Mouse (Mus musculus): Measurements from ENCODE around the gene Sirt6. TPM values are rescaled to one million over a fixed set of nuclear protein-coding genes. Genes with fewer than 3 reads are reported as not detected.

The Sirt6 gene
- 4.4 TPM for polyA plus RNA-seq (2015; fragmentation: Illumina TruSeq; extraction: RNeasy Lipid Tissue Mini Kit (QIAGEN cat#74804); ENCODE audit: insufficient read depth, low replicate concordance)

DNA sequence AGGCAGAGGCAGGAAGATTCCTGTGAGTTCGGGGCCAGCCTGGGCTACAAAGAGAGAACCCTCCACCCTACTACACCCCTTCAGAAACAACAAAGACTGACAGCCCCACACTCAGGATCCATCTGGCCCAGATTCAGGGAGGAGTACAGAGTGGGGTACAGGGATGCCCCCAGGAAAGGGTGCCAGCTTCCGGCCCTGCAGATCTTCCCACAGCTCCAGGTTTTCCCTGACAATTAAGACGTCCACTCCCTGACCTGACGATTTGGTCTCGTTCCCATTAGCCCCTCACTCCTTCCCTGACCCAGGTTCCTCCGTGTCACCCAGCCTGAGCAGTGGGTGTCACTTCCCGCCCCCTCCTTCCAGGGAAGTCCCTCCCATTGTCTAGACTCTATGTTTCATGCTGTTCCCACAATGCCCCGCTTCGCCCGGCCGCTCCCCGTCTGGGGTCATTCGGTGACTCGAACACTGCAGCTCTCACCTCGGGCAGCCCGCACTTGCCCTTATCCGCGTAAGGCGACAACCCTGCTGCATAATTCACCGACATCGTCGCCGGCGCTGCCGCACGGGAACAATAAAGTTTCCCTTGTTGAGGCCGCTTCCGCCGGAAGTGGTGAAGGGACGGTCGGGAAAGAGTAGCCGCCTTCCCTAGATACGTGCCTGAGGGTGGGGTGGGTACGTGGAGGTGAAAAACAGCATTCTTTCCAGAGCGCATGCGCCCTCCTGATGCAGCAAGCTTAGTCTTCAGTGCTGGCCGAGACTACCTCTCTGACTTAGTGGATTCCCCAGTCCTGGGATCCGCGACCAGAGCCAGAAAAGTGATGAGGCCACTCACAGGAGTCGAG is at the start of gene Sirt6:
TSS of gene Sirt6 (minus strand) at position 804 of the 842 bp plus-strand sequence.

DNA sequence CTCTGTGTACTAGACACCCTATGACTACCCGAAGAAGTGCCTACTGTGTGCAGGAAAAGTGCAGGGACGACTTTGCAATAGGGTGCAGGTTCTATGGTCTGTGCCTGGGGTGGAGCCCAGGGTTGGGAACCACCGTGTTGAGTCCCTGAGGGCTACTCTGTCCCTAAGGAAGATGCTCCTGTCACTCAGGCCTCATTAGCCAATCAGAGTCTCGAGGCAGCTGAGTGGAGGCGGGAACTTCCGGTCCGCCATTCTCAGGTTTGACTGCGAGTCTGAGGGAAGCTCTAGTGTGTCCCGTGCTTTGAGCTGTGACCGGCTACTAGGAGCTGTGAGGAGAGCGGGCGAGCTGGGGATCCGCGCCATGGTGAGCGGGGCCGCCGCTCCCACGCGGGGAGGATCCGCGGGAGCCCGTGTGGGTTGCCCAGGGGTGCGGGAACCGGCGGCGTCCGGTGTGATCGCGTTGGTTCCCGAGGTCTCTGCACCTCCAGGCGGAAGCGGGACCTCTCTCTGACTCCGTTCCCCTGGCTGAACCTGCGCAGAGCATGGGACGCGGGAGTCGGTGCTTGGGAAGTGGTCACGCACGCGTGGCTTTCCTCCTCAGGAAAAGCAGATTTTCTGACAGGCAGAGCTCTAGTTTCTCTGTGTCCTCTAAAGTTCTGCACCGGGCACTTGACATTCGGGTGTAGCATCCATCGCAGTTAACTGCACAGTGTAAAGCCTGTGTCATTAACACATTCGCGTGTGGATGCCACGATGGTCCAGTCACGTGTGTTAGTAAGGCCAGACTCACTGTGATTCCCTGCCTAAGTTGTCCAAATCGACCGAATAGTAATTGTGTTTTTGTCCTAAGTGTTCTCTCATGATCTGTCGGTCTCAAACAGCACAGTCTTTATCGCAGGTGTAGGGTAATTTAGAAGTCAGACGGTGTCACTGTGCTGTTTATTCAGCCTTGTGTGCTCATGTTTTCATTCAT is 21.5 kb upstream of the Sirt6 start, which contains the start of gene Gm10778:
TSS of gene Gm10778 (plus strand) at position 257 of the 973 bp plus-strand sequence.

DNA sequence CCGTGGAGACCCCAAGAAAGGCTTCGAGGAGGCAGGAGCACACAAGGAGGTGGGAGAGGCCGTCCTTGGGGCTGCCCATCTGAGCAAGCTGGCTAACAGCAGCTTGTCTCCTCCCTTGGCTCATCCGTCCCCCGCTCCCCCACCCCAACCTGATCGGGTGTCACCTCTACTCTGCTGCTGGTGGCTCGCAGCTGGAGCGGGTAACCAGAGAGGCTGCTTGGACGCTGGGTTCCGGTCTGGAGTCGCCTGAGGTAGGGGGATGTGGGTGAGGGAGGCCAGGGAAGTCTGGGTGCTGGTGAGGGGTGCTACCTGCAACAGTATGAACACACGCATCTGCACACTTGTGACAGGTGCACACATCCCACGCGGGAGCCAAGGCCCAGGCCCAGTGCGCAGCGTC is 793 bp upstream of the Sirt6 start, which contains the start of gene Ankrd24:
TSS of gene Ankrd24 (plus strand) at position 151 of the 400 bp plus-strand sequence.

DNA sequence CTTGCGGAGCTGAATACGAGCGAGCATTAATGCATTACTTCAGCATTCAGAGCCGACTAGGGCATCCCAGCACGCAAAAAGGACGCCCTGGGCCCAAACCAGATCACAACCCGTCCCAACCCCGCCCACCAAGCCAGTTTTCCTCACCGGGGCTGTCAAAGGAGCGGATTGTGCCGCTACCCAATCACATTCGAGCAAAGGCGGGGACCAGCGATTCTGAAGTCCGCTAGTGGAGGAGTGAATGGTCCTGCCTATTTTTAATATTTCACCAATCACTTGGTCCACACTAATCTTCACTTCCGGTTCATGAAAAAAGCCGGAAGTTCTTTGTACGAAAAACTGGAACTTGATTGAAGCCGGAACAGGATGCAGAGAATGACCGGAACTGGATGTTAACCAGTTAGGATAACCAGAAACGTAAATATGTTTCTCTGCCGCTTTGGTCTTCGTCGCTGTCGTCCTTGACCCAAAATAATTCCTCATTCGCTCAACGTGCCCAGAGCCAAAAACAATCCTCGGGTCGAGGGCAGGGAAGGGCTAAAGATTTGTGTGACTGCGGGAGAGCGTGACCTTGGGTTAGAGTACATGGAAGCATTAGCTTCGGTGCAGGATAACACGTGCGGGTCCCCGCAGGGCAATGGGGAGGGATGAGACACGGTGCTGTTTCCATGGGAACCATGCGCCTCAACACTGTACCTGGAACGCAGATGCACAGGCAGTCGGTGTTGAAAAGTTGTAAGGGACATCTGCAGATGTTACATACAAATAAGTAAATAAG is 21.4 kb downstream of the Sirt6 start, which contains the start of gene BC025920:
TSS of gene BC025920 (plus strand) at position 297 of the 778 bp plus-strand sequence.

DNA sequence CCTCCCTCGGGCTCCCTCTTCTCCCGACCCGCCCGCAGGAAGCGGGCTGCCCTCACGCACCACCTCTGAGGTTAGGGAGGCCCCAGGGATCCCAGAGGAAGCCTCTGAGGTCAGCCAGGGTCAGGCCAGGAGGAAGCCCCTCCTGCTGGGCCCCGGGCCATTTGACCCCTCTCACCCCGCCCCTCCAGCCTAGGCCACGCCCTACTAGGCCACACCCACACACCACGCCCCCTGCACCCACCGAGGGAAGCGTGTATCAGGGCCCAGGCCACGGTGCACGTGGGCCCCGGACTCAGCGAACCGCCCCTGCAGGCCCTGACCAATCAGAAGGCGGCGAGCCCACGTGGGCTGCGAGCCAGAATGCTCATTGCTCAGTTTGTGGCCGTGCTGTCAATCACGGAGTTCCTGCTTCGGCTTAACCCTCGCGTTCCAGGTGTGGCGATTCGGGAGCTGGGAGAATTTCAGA is 26.8 kb downstream of the Sirt6 start, which contains the start of gene Tle6:
TSS of gene Tle6 (minus strand) at position 336 of the 466 bp plus-strand sequence.

DNA sequence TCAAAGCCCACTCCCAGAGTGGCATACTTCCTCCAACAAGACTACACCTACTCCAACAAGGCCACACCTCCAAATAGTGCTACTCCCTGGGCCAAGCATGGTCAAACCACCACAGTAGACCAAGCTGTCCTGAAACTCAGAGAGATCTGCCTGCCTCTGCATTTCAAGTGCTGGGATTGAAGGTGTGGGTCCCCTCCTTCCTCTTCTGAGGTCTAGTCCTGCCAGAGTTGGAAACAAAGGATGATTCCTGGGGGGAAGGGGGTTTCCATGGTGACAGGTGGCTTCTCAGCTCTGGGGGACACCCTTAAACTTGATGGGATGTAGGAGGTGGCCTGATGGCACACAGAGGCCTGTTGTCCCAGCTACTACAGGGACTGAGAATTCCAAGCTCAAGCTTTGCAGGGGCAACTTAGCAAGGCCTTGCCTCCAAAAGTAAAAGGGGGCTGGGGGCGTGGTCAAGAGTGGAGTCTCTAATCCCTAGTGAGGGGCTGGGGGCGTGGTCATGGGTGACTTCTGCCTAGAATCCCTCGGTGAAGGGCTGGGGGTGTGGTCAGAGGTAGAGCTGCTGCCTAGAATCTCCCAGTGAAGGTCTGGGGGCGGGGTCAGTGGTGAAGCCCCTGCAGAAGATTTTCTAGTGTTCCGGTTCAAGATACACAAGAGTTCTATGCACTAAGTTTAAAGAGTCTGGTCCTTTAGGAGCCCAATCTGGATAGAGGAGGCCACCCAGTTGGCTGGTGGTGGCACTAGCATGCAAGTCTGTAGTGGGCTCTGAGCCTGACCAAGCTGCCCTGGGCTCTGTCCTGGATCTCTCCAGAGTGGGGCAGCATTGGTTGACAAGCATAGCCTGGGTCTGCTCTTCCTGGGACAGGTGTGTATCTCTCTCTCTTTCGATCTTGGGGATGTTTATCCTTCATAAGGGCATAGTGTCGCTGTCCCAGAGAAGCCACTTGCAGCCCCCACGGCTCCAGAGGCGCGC is 53.2 kb downstream of the Sirt6 start, which contains the start of gene Tle2:
TSS of gene Tle2 (plus strand) at position 481 of the 976 bp plus-strand sequence.

Other genes starting within 250 kb of the Sirt6 start
- 7.7 TPM for gene Fzr1, start 249.3 kb downstream of the Sirt6 start, polyA plus RNA-seq (2015; fragmentation: Illumina TruSeq; extraction: RNeasy Lipid Tissue Mini Kit (QIAGEN cat#74804); ENCODE audit: insufficient read depth, low replicate concordance)
- 1.9 TPM for gene Dohh, start 243.4 kb downstream of the Sirt6 start, polyA plus RNA-seq (2015; fragmentation: Illumina TruSeq; extraction: RNeasy Lipid Tissue Mini Kit (QIAGEN cat#74804); ENCODE audit: insufficient read depth, low replicate concordance)
- 3.2 TPM for gene Gm48551, start 243.3 kb downstream of the Sirt6 start, polyA plus RNA-seq (2015; fragmentation: Illumina TruSeq; extraction: RNeasy Lipid Tissue Mini Kit (QIAGEN cat#74804); ENCODE audit: insufficient read depth, low replicate concordance)
- 0.43 TPM for gene Gm48552, start 238.8 kb downstream of the Sirt6 start, polyA plus RNA-seq (2015; fragmentation: Illumina TruSeq; extraction: RNeasy Lipid Tissue Mini Kit (QIAGEN cat#74804); ENCODE audit: insufficient read depth, low replicate concordance)
- gene Smim24, start 234.7 kb downstream of the Sirt6 start, polyA plus RNA-seq (2015; fragmentation: Illumina TruSeq; extraction: RNeasy Lipid Tissue Mini Kit (QIAGEN cat#74804); ENCODE audit: insufficient read depth, low replicate concordance) = 9.5 TPM
- gene Nfic, start 172.2 kb downstream of the Sirt6 start, polyA plus RNA-seq (2015; fragmentation: Illumina TruSeq; extraction: RNeasy Lipid Tissue Mini Kit (QIAGEN cat#74804); ENCODE audit: insufficient read depth, low replicate concordance) = 9.4 TPM
- gene Celf5, start 145.1 kb downstream of the Sirt6 start, polyA plus RNA-seq (2015; fragmentation: Illumina TruSeq; extraction: RNeasy Lipid Tissue Mini Kit (QIAGEN cat#74804); ENCODE audit: insufficient read depth, low replicate concordance) = 0.15 TPM
- 27.7 TPM for gene Ncln, start 131.4 kb downstream of the Sirt6 start, polyA plus RNA-seq (2015; fragmentation: Illumina TruSeq; extraction: RNeasy Lipid Tissue Mini Kit (QIAGEN cat#74804); ENCODE audit: insufficient read depth, low replicate concordance)
- gene S1pr4, start 127.7 kb downstream of the Sirt6 start, polyA plus RNA-seq (2015; fragmentation: Illumina TruSeq; extraction: RNeasy Lipid Tissue Mini Kit (QIAGEN cat#74804); ENCODE audit: insufficient read depth, low replicate concordance) = 15.6 TPM
- gene Gna15, start 103.6 kb downstream of the Sirt6 start, polyA plus RNA-seq (2015; fragmentation: Illumina TruSeq; extraction: RNeasy Lipid Tissue Mini Kit (QIAGEN cat#74804); ENCODE audit: insufficient read depth, low replicate concordance) = 9.4 TPM
- gene Gna11, start 82.6 kb downstream of the Sirt6 start, polyA plus RNA-seq (2015; fragmentation: Illumina TruSeq; extraction: RNeasy Lipid Tissue Mini Kit (QIAGEN cat#74804); ENCODE audit: insufficient read depth, low replicate concordance) = 15.2 TPM
- gene Aes, start 68.3 kb downstream of the Sirt6 start, polyA plus RNA-seq (2015; fragmentation: Illumina TruSeq; extraction: RNeasy Lipid Tissue Mini Kit (QIAGEN cat#74804); ENCODE audit: insufficient read depth, low replicate concordance) = 105 TPM
- 17.3 TPM for gene Tle2, start 53.2 kb downstream of the Sirt6 start, polyA plus RNA-seq (2015; fragmentation: Illumina TruSeq; extraction: RNeasy Lipid Tissue Mini Kit (QIAGEN cat#74804); ENCODE audit: insufficient read depth, low replicate concordance)
- gene Tle6, start 26.7 kb downstream of the Sirt6 start, polyA plus RNA-seq (2015; fragmentation: Illumina TruSeq; extraction: RNeasy Lipid Tissue Mini Kit (QIAGEN cat#74804); ENCODE audit: insufficient read depth, low replicate concordance) = 3.2 TPM
- 9.3 TPM for gene BC025920, start 21.5 kb downstream of the Sirt6 start, polyA plus RNA-seq (2015; fragmentation: Illumina TruSeq; extraction: RNeasy Lipid Tissue Mini Kit (QIAGEN cat#74804); ENCODE audit: insufficient read depth, low replicate concordance)
- gene Ankrd24, start 743 bp upstream of the Sirt6 start, polyA plus RNA-seq (2015; fragmentation: Illumina TruSeq; extraction: RNeasy Lipid Tissue Mini Kit (QIAGEN cat#74804); ENCODE audit: insufficient read depth, low replicate concordance) = 7.0 TPM
- 11.0 TPM for gene Gm10778, start 21.3 kb upstream of the Sirt6 start, polyA plus RNA-seq (2015; fragmentation: Illumina TruSeq; extraction: RNeasy Lipid Tissue Mini Kit (QIAGEN cat#74804); ENCODE audit: insufficient read depth, low replicate concordance)
- 14.4 TPM for gene Zfp433, start 77.0 kb upstream of the Sirt6 start, polyA plus RNA-seq (2015; fragmentation: Illumina TruSeq; extraction: RNeasy Lipid Tissue Mini Kit (QIAGEN cat#74804); ENCODE audit: insufficient read depth, low replicate concordance)
- 8.9 TPM for gene Gm3055, start 143.4 kb upstream of the Sirt6 start, polyA plus RNA-seq (2015; fragmentation: Illumina TruSeq; extraction: RNeasy Lipid Tissue Mini Kit (QIAGEN cat#74804); ENCODE audit: insufficient read depth, low replicate concordance)
- 4.7 TPM for gene Gm4767, start 184.4 kb upstream of the Sirt6 start, polyA plus RNA-seq (2015; fragmentation: Illumina TruSeq; extraction: RNeasy Lipid Tissue Mini Kit (QIAGEN cat#74804); ENCODE audit: insufficient read depth, low replicate concordance)
- 11.3 TPM for gene Gm32687, start 236.1 kb upstream of the Sirt6 start, polyA plus RNA-seq (2015; fragmentation: Illumina TruSeq; extraction: RNeasy Lipid Tissue Mini Kit (QIAGEN cat#74804); ENCODE audit: insufficient read depth, low replicate concordance)